Mouse (Mus musculus): ENCODE measurements around the gene Mymx. TPM values are rescaled to one million over a fixed set of nuclear protein-coding genes. Genes with fewer than 3 reads are reported as not detected.
A peak's percentile ranks its signal among the peaks of the same experiment; 100 is the strongest.

Mymx gene
- polyA plus RNA-seq, 1 experiment = 22.6 TPM

- peak; percentile 91 for TF ChIP-seq CTCF (IDR thresholded peaks at IDR 0.05; ENCODE audit: low read depth, low read length)
- no peak for TF ChIP-seq EP300 (IDR thresholded peaks at IDR 0.05; ENCODE audit: insufficient read depth, low read depth, low read length)
- Histone ChIP-seq H3K27ac (ENCODE audit: insufficient read depth, low read length) (peak overlapping the region; percentile 65), H3K4me3 (ENCODE audit: low read depth, low read length) (peak overlapping the region; percentile 41), H3K4me1 (ENCODE audit: control insufficient read depth, insufficient read depth, low read length) (peaks cover 3% of the 10 kb centered on the region), H3K9me3 (replicated peaks; ENCODE audit: control insufficient read depth, insufficient read depth, low read length, poor library complexity, severe bottlenecking) (no peaks in the 10 kb centered on the region), H3K27me3 (ENCODE audit: control insufficient read depth, insufficient read depth, low read length, poor library complexity, severe bottlenecking) (no peaks in the 10 kb centered on the region), H3K36me3 (ENCODE audit: control insufficient read depth, insufficient read depth, low read length, poor library complexity, severe bottlenecking) (peaks cover 33% of the 10 kb centered on the region), H3K9ac (ENCODE audit: low read depth, poor library complexity, severe bottlenecking) (no peak overlapping the region)
These were observed 16.8 kb downstream of the Mymx start for GRCm38 (mm10) chr17:45584939-45585678.

GRCm38 (mm10) chr17:45584096-45584896 lies 17.6 kb downstream of the Mymx start:
- Histone ChIP-seq H3K36me3 (ENCODE audit: control insufficient read depth, insufficient read depth, low read length, poor library complexity, severe bottlenecking) (peaks cover 24% of the 10 kb centered on the region), H3K27ac (ENCODE audit: insufficient read depth, low read length) (peak overlapping the region; percentile 65), H3K9ac (ENCODE audit: low read depth, poor library complexity, severe bottlenecking) (no peak overlapping the region), H3K4me1 (ENCODE audit: control insufficient read depth, insufficient read depth, low read length) (peaks cover 4% of the 10 kb centered on the region), H3K9me3 (replicated peaks; ENCODE audit: control insufficient read depth, insufficient read depth, low read length, poor library complexity, severe bottlenecking) (no peaks in the 10 kb centered on the region), H3K4me3 (ENCODE audit: low read depth, low read length) (peak overlapping the region; percentile 41), H3K27me3 (ENCODE audit: control insufficient read depth, insufficient read depth, low read length, poor library complexity, severe bottlenecking) (no peaks in the 10 kb centered on the region)
- TF ChIP-seq CTCF (IDR thresholded peaks at IDR 0.05; ENCODE audit: low read depth, low read length) (no peak), POLR2A (IDR thresholded peaks at IDR 0.05; ENCODE audit: insufficient read depth, low read length) (no peak), EP300 (IDR thresholded peaks at IDR 0.05; ENCODE audit: insufficient read depth, low read depth, low read length) (no peak)

- Histone ChIP-seq H3K27me3 (ENCODE audit: control insufficient read depth, insufficient read depth, low read length, poor library complexity, severe bottlenecking) (no peaks in the 10 kb centered on the region), H3K36me3 (ENCODE audit: control insufficient read depth, insufficient read depth, low read length, poor library complexity, severe bottlenecking) (peaks cover 11% of the 10 kb centered on the region), H3K9me3 (replicated peaks; ENCODE audit: control insufficient read depth, insufficient read depth, low read length, poor library complexity, severe bottlenecking) (no peaks in the 10 kb centered on the region), H3K27ac (ENCODE audit: insufficient read depth, low read length) (peak overlapping the region; percentile 21; the same call in 1 of the 2 replicates), H3K4me1 (ENCODE audit: control insufficient read depth, insufficient read depth, low read length) (peaks cover 4% of the 10 kb centered on the region), H3K4me3 (ENCODE audit: low read depth, low read length) (no peak overlapping the region), H3K9ac (ENCODE audit: low read depth, poor library complexity, severe bottlenecking) (no peak overlapping the region)
- TF ChIP-seq CTCF (IDR thresholded peaks at IDR 0.05; ENCODE audit: low read depth, low read length) = peak; percentile 66
- no peak for TF ChIP-seq EP300 (IDR thresholded peaks at IDR 0.05; ENCODE audit: insufficient read depth, low read depth, low read length)
These were observed 19.1 kb downstream of the Mymx start for GRCm38 (mm10) chr17:45582715-45583355.

- H3K27me3 ChIP-seq (ENCODE audit: control insufficient read depth, insufficient read depth, low read length, poor library complexity, severe bottlenecking) = no peaks in the 10 kb centered on the region
- no peaks in the 10 kb centered on the region for H3K9me3 ChIP-seq (replicated peaks; ENCODE audit: control insufficient read depth, insufficient read depth, low read length, poor library complexity, severe bottlenecking)
- peaks cover 7% of the 10 kb centered on the region for H3K36me3 ChIP-seq (ENCODE audit: control insufficient read depth, insufficient read depth, low read length, poor library complexity, severe bottlenecking)
- H3K9ac ChIP-seq (ENCODE audit: low read depth, poor library complexity, severe bottlenecking) = no peak overlapping the region
- TF ChIP-seq POLR2A (IDR thresholded peaks at IDR 0.05; ENCODE audit: insufficient read depth, low read length) (no peak), EP300 (IDR thresholded peaks at IDR 0.05; ENCODE audit: insufficient read depth, low read depth, low read length) (no peak), CTCF (IDR thresholded peaks at IDR 0.05; ENCODE audit: low read depth, low read length) (no peak)
- no peak overlapping the region for H3K27ac ChIP-seq (ENCODE audit: insufficient read depth, low read length)
- no peak overlapping the region for H3K4me3 ChIP-seq (ENCODE audit: low read depth, low read length)
- peaks cover 4% of the 10 kb centered on the region for H3K4me1 ChIP-seq (ENCODE audit: control insufficient read depth, insufficient read depth, low read length)
These were observed 19.7 kb downstream of the Mymx start for GRCm38 (mm10) chr17:45582188-45582587.

- Histone ChIP-seq H3K27ac (ENCODE audit: insufficient read depth, low read length) (no peak overlapping the region), H3K4me3 (ENCODE audit: low read depth, low read length) (no peak overlapping the region), H3K9ac (ENCODE audit: low read depth, poor library complexity, severe bottlenecking) (no peak overlapping the region), H3K27me3 (ENCODE audit: control insufficient read depth, insufficient read depth, low read length, poor library complexity, severe bottlenecking) (no peaks in the 10 kb centered on the region), H3K36me3 (ENCODE audit: control insufficient read depth, insufficient read depth, low read length, poor library complexity, severe bottlenecking) (0 out of 2 replicates have a peak, but pooled peaks cover under 1% of the 10 kb centered on the region), H3K9me3 (replicated peaks; ENCODE audit: control insufficient read depth, insufficient read depth, low read length, poor library complexity, severe bottlenecking) (no peaks in the 10 kb centered on the region), H3K4me1 (ENCODE audit: control insufficient read depth, insufficient read depth, low read length) (peaks cover 4% of the 10 kb centered on the region)
- TF ChIP-seq EP300 (IDR thresholded peaks at IDR 0.05; ENCODE audit: insufficient read depth, low read depth, low read length) (no peak), POLR2A (IDR thresholded peaks at IDR 0.05; ENCODE audit: insufficient read depth, low read length) (no peak), CTCF (IDR thresholded peaks at IDR 0.05; ENCODE audit: low read depth, low read length) (peak; percentile 14)
These were observed 20.3 kb downstream of the Mymx start for GRCm38 (mm10) chr17:45581567-45581983.
